Comparison of ENCODE assay signal across 25 mouse cellular contexts in genomic region chr1:133394702-133395101, GRCm38 (mm10). TPM values are rescaled to one million over a fixed set of nuclear protein-coding genes. Genes with fewer than 3 reads are reported as not detected.
DNase-seq lines count a peak whose midpoint lies in the region; ATAC-seq and TF ChIP-seq lines count a peak whose summit lies in the region.
"Had no signal": no experiment of that assay in that cellular context is flagged by ENCODE, and none has a peak within 500 bp of the region (broad histone marks: within the 10 kb centered on the region; RNA-seq: fewer than 3 reads in every experiment).

No protein-coding gene starts in this region.

- H3K4me2 ChIP-seq in forebrain, embryonic 16.5 days (ENCODE audit: low read length): no peak overlapping the region
- H3K4me2 ChIP-seq in forebrain, embryonic 13.5 days: no peak overlapping the region
- H3K4me2 ChIP-seq in hindbrain, embryonic 13.5 days: no peak overlapping the region
- H3K4me2 ChIP-seq in liver, embryonic 12.5 days: no peak overlapping the region
- H3K4me2 ChIP-seq: embryonic facial prominence, embryonic 13.5 days; heart, embryonic 11.5 days; hindbrain, embryonic 15.5 days had no signal

- H3K27ac ChIP-seq in forebrain, embryonic 16.5 days (ENCODE audit: low read length): peak overlapping the region; percentile 13; the same call in 1 of the 2 replicates
- H3K27ac ChIP-seq in forebrain, embryonic 13.5 days: no peak overlapping the region
- H3K27ac ChIP-seq in hindbrain, embryonic 10.5 days: peak overlapping the region; percentile 62
- no peak overlapping the region for H3K27ac ChIP-seq in hindbrain, embryonic 13.5 days
- no peak overlapping the region for H3K27ac ChIP-seq in liver, embryonic 12.5 days
- H3K27ac ChIP-seq: embryonic facial prominence, embryonic 13.5 days; gastrocnemius, adult 2 months; hindbrain, embryonic 15.5 days had no signal

- H3K4me3 ChIP-seq in forebrain, embryonic 16.5 days (replicated peaks; ENCODE audit: low read length): no peak overlapping the region
- no peak overlapping the region for H3K4me3 ChIP-seq in forebrain, embryonic 13.5 days
- H3K4me3 ChIP-seq in hindbrain, embryonic 10.5 days: no peak overlapping the region
- no peak overlapping the region for H3K4me3 ChIP-seq in hindbrain, embryonic 13.5 days
- peak overlapping the region; percentile 11; the same call in 1 of the 2 replicates for H3K4me3 ChIP-seq in E14TG2a.4 (replicated peaks; ENCODE audit: low read length)
- no peak overlapping the region for H3K4me3 ChIP-seq in liver, embryonic 12.5 days
- H3K4me3 ChIP-seq: embryonic facial prominence, embryonic 10.5 days; embryonic facial prominence, embryonic 13.5 days; erythroblast, embryonic 14.5 days; gastrocnemius, adult 2 months; hindbrain, embryonic 15.5 days had no signal

- H3K9me3 ChIP-seq in forebrain, embryonic 16.5 days (ENCODE audit: control insufficient read depth, low read length): no peaks in the 10 kb centered on the region
- H3K9me3 ChIP-seq in forebrain, embryonic 13.5 days (replicated peaks): no peaks in the 10 kb centered on the region
- peaks cover 12% of the 10 kb centered on the region; the same call in 1 of the 2 replicates for H3K9me3 ChIP-seq in hindbrain, embryonic 10.5 days
- H3K9me3 ChIP-seq in hindbrain, embryonic 13.5 days: no peaks in the 10 kb centered on the region
- H3K9me3 ChIP-seq in E14TG2a.4 (ENCODE audit: low read length): no peaks in the 10 kb centered on the region
- no peaks in the 10 kb centered on the region for H3K9me3 ChIP-seq in liver, embryonic 12.5 days (replicated peaks)
- H3K9me3 ChIP-seq: embryonic facial prominence, embryonic 13.5 days; hindbrain, embryonic 15.5 days had no signal

- peaks cover 17% of the 10 kb centered on the region for H3K4me1 ChIP-seq in forebrain, embryonic 16.5 days (replicated peaks; ENCODE audit: control insufficient read depth, insufficient read depth, low read length)
- peaks cover 22% of the 10 kb centered on the region for H3K4me1 ChIP-seq in forebrain, embryonic 13.5 days
- peaks cover 69% of the 10 kb centered on the region for H3K4me1 ChIP-seq in hindbrain, embryonic 10.5 days (replicated peaks)
- peaks cover 24% of the 10 kb centered on the region for H3K4me1 ChIP-seq in hindbrain, embryonic 13.5 days (replicated peaks)
- H3K4me1 ChIP-seq in E14TG2a.4 (replicated peaks; ENCODE audit: low read depth, low read length): peaks cover 95% of the 10 kb centered on the region
- H3K4me1 ChIP-seq in liver, embryonic 12.5 days: peaks cover 4% of the 10 kb centered on the region; the same call in 1 of the 2 replicates

- DNase-seq in hindbrain, embryonic 10.5 days (ENCODE audit: low spot score): no peak
- DNase-seq in telencephalon, adult 2 months (ENCODE audit: low read depth, low spot score): peak; percentile 50
- DNase-seq: adrenal gland, adult 2 months; adrenal gland, postnatal 14 days; B cell, adult 2 months; cerebellum, adult 11-12 months; cerebellum, adult 8-10 months; cerebellum, postnatal 10 days; cerebellum, postnatal 36 days; embryo, embryonic 11 days; gastrocnemius, adult 2 months; gastrocnemius, postnatal 14 days; heart, adult 11 months had no signal

- ATAC-seq in forebrain, embryonic 16.5 days: peak; percentile 62
- ATAC-seq in forebrain, embryonic 13.5 days: no peak
- no peak for ATAC-seq in hindbrain, embryonic 13.5 days (ENCODE audit: low FRiP score)
- no peak for ATAC-seq in liver, embryonic 12.5 days
- ATAC-seq: intestine, postnatal 0 days had no signal

- 50% methylated on average over 4 of the region's 4 CpGs for WGBS in forebrain, embryonic 16.5 days
- WGBS in forebrain, embryonic 13.5 days: 63% methylated on average over 4 of the region's 4 CpGs
- WGBS in hindbrain, embryonic 10.5 days: 62% methylated on average over 4 of the region's 4 CpGs
- 71% methylated on average over 4 of the region's 4 CpGs for WGBS in hindbrain, embryonic 13.5 days
- 60% methylated on average over 4 of the region's 4 CpGs for WGBS in liver, embryonic 12.5 days (ENCODE audit: insufficient replicate concordance)

- TF ChIP-seq CTCF in E14TG2a.4 (conservative IDR thresholded peaks at IDR 0.05; ENCODE audit: low read length): no peak

- no peaks in the 10 kb centered on the region for H3K36me3 ChIP-seq in forebrain, embryonic 16.5 days (ENCODE audit: control insufficient read depth, insufficient read depth)
- peaks cover 24% of the 10 kb centered on the region for H3K36me3 ChIP-seq in forebrain, embryonic 13.5 days (ENCODE audit: poor library complexity, severe bottlenecking)
- H3K36me3 ChIP-seq in hindbrain, embryonic 10.5 days: peaks cover 48% of the 10 kb centered on the region
- H3K36me3 ChIP-seq in hindbrain, embryonic 13.5 days: peaks cover 33% of the 10 kb centered on the region
- H3K36me3 ChIP-seq in E14TG2a.4 (ENCODE audit: insufficient read depth, low read length): peaks cover 27% of the 10 kb centered on the region
- peaks cover 24% of the 10 kb centered on the region for H3K36me3 ChIP-seq in liver, embryonic 12.5 days

- no peak overlapping the region for H3K9ac ChIP-seq in forebrain, embryonic 16.5 days (replicated peaks; ENCODE audit: low read depth, low read length)
- no peak overlapping the region for H3K9ac ChIP-seq in forebrain, embryonic 13.5 days
- H3K9ac ChIP-seq in hindbrain, embryonic 13.5 days: no peak overlapping the region
- H3K9ac ChIP-seq in liver, embryonic 12.5 days: no peak overlapping the region
- H3K9ac ChIP-seq: embryonic facial prominence, embryonic 13.5 days; hindbrain, embryonic 15.5 days had no signal

- no peaks in the 10 kb centered on the region for H3K27me3 ChIP-seq in forebrain, embryonic 16.5 days (replicated peaks; ENCODE audit: control insufficient read depth, insufficient read depth, low read length)
- peaks cover 11% of the 10 kb centered on the region; the same call in 1 of the 2 replicates for H3K27me3 ChIP-seq in forebrain, embryonic 13.5 days
- peaks cover 3% of the 10 kb centered on the region for H3K27me3 ChIP-seq in hindbrain, embryonic 10.5 days (ENCODE audit: insufficient read depth, poor library complexity, severe bottlenecking)
- no peaks in the 10 kb centered on the region for H3K27me3 ChIP-seq in hindbrain, embryonic 13.5 days
- peaks cover 6% of the 10 kb centered on the region; the same call in 1 of the 2 replicates for H3K27me3 ChIP-seq in E14TG2a.4 (ENCODE audit: insufficient read depth, low read length)
- H3K27me3 ChIP-seq in liver, embryonic 12.5 days (replicated peaks): no peaks in the 10 kb centered on the region
- H3K27me3 ChIP-seq: embryonic facial prominence, embryonic 13.5 days; hindbrain, embryonic 15.5 days had no signal

RNA-seq across cellular contexts. Expression of gene Sox13, which starts 29.5 kb away (rescaled TPM):
- polyA plus RNA-seq in forebrain, embryonic 16.5 days (2015; fragmentation: Nextera tagmentation; extraction: Ambion mirVana): 3.6 and 4.4 TPM in 2 replicates
- 5.8 and 6.8 TPM in 2 replicates for polyA plus RNA-seq in forebrain, embryonic 13.5 days (2015; fragmentation: Nextera tagmentation; extraction: Ambion mirVana)
- 28.3 and 28.4 TPM in 2 replicates for polyA plus RNA-seq in hindbrain, embryonic 10.5 days (2016; fragmentation: Nextera tagmentation; extraction: Ambion mirVana)
- 7.9 and 8.0 TPM in 2 replicates for polyA plus RNA-seq in hindbrain, embryonic 13.5 days (2015; fragmentation: Nextera tagmentation; extraction: Ambion mirVana)
- 3.4 and 3.7 TPM in 2 replicates for polyA plus RNA-seq in liver, embryonic 12.5 days (2016; fragmentation: Nextera tagmentation; extraction: Ambion mirVana)

RNA-seq across cellular contexts. Expression of gene Etnk2, which starts 31.3 kb away (rescaled TPM):
- polyA plus RNA-seq in forebrain, embryonic 16.5 days (2015; fragmentation: Nextera tagmentation; extraction: Ambion mirVana): 4.5 and 9.5 TPM in 2 replicates
- polyA plus RNA-seq in forebrain, embryonic 13.5 days (2015; fragmentation: Nextera tagmentation; extraction: Ambion mirVana): 2.9 TPM in 2 replicates
- polyA plus RNA-seq in hindbrain, embryonic 10.5 days (2016; fragmentation: Nextera tagmentation; extraction: Ambion mirVana): 2.9 and 4.1 TPM in 2 replicates
- 9.9 and 10.3 TPM in 2 replicates for polyA plus RNA-seq in hindbrain, embryonic 13.5 days (2015; fragmentation: Nextera tagmentation; extraction: Ambion mirVana)
- 4.0 and 4.1 TPM in 2 replicates for polyA plus RNA-seq in liver, embryonic 12.5 days (2016; fragmentation: Nextera tagmentation; extraction: Ambion mirVana)
- polyA plus RNA-seq: erythroblast, embryonic 14.5 days had no signal

RNA-seq across cellular contexts. Expression of gene Ren1, which starts 44.4 kb away (rescaled TPM):
- polyA plus RNA-seq in forebrain, embryonic 16.5 days (2015; fragmentation: Nextera tagmentation; extraction: Ambion mirVana): 0.30 TPM in 1 of 2 replicates, not detected in the other
- not detected in 2 replicates for polyA plus RNA-seq in forebrain, embryonic 13.5 days (2015; fragmentation: Nextera tagmentation; extraction: Ambion mirVana)
- 0.22 and 0.37 TPM in 2 replicates for polyA plus RNA-seq in hindbrain, embryonic 10.5 days (2016; fragmentation: Nextera tagmentation; extraction: Ambion mirVana)
- 3.7 and 4.2 TPM in 2 replicates for polyA plus RNA-seq in hindbrain, embryonic 13.5 days (2015; fragmentation: Nextera tagmentation; extraction: Ambion mirVana)
- polyA plus RNA-seq in liver, embryonic 12.5 days (2016; fragmentation: Nextera tagmentation; extraction: Ambion mirVana): 0.29 and 0.39 TPM in 2 replicates
- polyA plus RNA-seq: embryonic facial prominence, embryonic 10.5 days; erythroblast, embryonic 14.5 days; heart, embryonic 11.5 days; heart, embryonic 14.5 days had no signal

Comparison
In these comparisons a context has a peak if more than half of its experiments do, and no peak if none do; other contexts are left out.
1. H3K27ac ChIP-seq: peak in forebrain, embryonic 16.5 days (single experiment) and hindbrain, embryonic 10.5 days (single experiment); none in forebrain, embryonic 13.5 days (single experiment), hindbrain, embryonic 13.5 days (single experiment) and liver, embryonic 12.5 days (single experiment).